Mouse (Mus musculus): Measurements from ENCODE around the gene Itga6.

- no peak for TF ChIP-seq CTCF (IDR thresholded peaks at IDR 0.05; ENCODE audit: low read depth, low read length)
- no peak for TF ChIP-seq TAL1 (conservative IDR thresholded peaks at IDR 0.05; ENCODE audit: low read depth, low read length)
- TF ChIP-seq GATA1 (IDR thresholded peaks at IDR 0.05; ENCODE audit: borderline replicate concordance, low read length), result no peak
These were observed 68.0 kb downstream of the Itga6 start for GRCm38 (mm10) chr2:71813371-71813770.
